Mouse (Mus musculus) hindbrain, embryonic 15.5 days (tissue): Measurements from ENCODE around the gene Ero1l. TPM values are rescaled to one million over a fixed set of nuclear protein-coding genes. Genes with fewer than 3 reads are reported as not detected.

ENCODE experiments used
- ATAC-seq: fragments of 200-750 bp; cut with Nextera tagmentation; 2 replicates; pipeline ENCODE4 v1.8.0; 2017; ENCODE audit warnings: low read depth, moderate number of reproducible peaks, moderate TSS enrichment; ENCODE audit not compliant: low FRiP score
- H3K27ac ChIP-seq: fragments of 300-500 bp; sonication (generic); replicated peaks from 2 replicates; pipeline ENCODE4 v1.5.1; 2015; ENCODE audit warnings: mild to moderate bottlenecking, inconsistent platforms
- H3K27me3 ChIP-seq: fragments of 300-500 bp; sonication (generic); 2 replicates; pipeline ENCODE4 v1.6.1; 2015; ENCODE audit warnings: control low read depth, inconsistent platforms
- H3K36me3 ChIP-seq: fragments of 300-500 bp; sonication (generic); 2 replicates; pipeline ENCODE4 v1.6.1; 2015; ENCODE audit warnings: control low read depth, inconsistent platforms
- H3K4me1 ChIP-seq: fragments of 300-500 bp; sonication (generic); replicated peaks from 2 replicates; pipeline ENCODE4 v1.6.1; 2015; ENCODE audit warnings: control low read depth, inconsistent platforms
- H3K4me2 ChIP-seq: fragments of 300-500 bp; sonication (generic); 2 replicates; pipeline ENCODE4 v1.6.1; 2015; ENCODE audit warnings: moderate library complexity, mild to moderate bottlenecking, inconsistent platforms
- H3K4me3 ChIP-seq: fragments of 300-500 bp; sonication (generic); 2 replicates; pipeline ENCODE4 v1.5.1; 2015; ENCODE audit warnings: mild to moderate bottlenecking, inconsistent platforms
- H3K9ac ChIP-seq: fragments of 300-500 bp; sonication (generic); 2 replicates; pipeline ENCODE4 v1.6.1; 2015; ENCODE audit warnings: inconsistent platforms
- H3K9me3 ChIP-seq: fragments of 300-500 bp; sonication (generic); 2 replicates; pipeline ENCODE4 v1.6.1; 2016; ENCODE audit warnings: control low read depth, inconsistent platforms
- WGBS: fragments of 180-500 bp; shearing (Covaris S2); methylation state at CpG from one replicate; pipeline ENCODE4 v1.1.7; 2015; 5-methylcytosine and 5-hydroxymethylcytosine counted together
- polyA plus RNA-seq: library from polyadenylated mRNA; unstranded; fragments of >200 nt; fragmentation: Nextera tagmentation; extraction: Ambion mirVana; gene quantifications from 2 replicates; pipeline ENCODE4 v1.2.1, GENCODE M21; 2015

The Ero1l gene
- polyA plus RNA-seq, 1 experiment from 2014 or later, result 21.4 TPM

DNA sequence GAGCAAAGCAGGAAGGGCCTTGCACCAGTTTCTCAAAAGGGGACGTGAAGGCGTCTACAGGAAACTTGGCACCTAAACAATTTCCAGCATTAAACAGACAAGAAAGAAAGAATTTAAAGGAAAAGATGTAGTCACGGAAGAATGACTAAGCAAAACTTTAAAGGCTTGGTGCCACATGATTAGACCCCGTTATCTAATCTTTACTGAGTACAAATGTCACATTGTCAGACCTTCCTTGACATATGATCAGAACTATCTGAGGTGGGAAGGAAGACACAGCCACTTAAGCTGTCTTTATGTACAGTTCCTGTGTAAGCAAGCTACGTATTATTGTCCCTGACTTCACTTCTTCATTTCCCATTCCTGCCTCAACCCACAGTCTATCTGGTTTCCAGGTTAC is 3.1 kb upstream of the Ero1l start:
- Histone ChIP-seq H3K4me3 (no peak overlapping the region), H3K4me1 (peaks cover 13% of the 10 kb centered on the region), H3K27ac (no peak overlapping the region), H3K36me3 (no peaks in the 10 kb centered on the region), H3K9ac (no peak overlapping the region), H3K4me2 (no peak overlapping the region), H3K9me3 (no peaks in the 10 kb centered on the region), H3K27me3 (no peaks in the 10 kb centered on the region)
- 83% methylated on average over 5 of the region's 5 CpGs for WGBS
- no peak for ATAC-seq

DNA sequence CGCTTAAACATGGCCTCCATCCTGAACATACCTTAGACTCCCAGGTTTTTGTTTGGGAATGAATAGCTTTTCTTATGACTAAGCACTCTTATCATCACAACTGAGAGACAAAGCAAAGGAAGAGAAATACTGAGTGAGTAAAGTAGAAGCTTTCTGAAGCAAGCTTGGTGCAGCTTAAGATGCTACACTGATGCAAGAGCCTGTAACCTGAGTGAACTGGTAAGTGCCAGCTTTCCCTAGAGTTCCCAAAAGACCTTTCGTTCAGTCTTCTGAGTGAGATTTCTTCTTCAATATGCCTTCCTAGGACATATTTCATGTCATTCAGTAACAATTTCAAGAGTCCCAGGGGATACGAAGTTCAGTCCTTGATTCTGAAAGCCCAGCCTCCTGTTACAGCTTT is 2.5 kb upstream of the Ero1l start:
- H3K36me3 ChIP-seq, result no peaks in the 10 kb centered on the region
- H3K9ac ChIP-seq, result no peak overlapping the region
- H3K4me2 ChIP-seq, result no peak overlapping the region
- H3K9me3 ChIP-seq, result no peaks in the 10 kb centered on the region
- H3K27me3 ChIP-seq, result no peaks in the 10 kb centered on the region
- WGBS, result 92% methylated on average over 3 of the region's 3 CpGs
- H3K4me1 ChIP-seq, result peaks cover 18% of the 10 kb centered on the region
- no peak for ATAC-seq
- no peak overlapping the region for H3K4me3 ChIP-seq
- H3K27ac ChIP-seq, result no peak overlapping the region

DNA sequence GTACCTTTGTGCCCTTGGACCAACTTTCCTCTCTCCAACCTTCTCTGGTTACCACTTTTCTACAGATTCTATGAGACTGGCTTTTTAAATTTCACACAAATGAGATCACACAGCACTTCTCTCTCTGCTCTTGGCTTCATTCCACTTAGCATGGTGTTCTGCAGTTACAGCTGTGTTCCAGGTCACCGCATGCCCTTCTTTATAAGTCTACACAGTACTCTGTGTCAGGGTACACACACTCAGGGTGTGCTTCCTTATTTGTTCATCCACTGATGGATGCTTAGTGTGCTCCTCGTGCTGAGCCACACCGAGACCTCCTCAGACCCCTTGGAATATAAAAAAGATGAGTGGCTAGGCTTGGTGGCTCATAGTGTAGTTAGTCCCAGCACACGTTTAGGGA is 1.5 kb upstream of the Ero1l start:
- H3K9me3 ChIP-seq, result no peaks in the 10 kb centered on the region
- H3K27me3 ChIP-seq, result no peaks in the 10 kb centered on the region
- no peak overlapping the region for H3K4me3 ChIP-seq
- no peak overlapping the region for H3K9ac ChIP-seq
- ATAC-seq, result no peak
- H3K4me2 ChIP-seq, result no peak overlapping the region
- 87% methylated on average over 4 of the region's 4 CpGs for WGBS
- no peak overlapping the region for H3K27ac ChIP-seq
- H3K36me3 ChIP-seq, result no peaks in the 10 kb centered on the region
- H3K4me1 ChIP-seq, result peaks cover 27% of the 10 kb centered on the region

DNA sequence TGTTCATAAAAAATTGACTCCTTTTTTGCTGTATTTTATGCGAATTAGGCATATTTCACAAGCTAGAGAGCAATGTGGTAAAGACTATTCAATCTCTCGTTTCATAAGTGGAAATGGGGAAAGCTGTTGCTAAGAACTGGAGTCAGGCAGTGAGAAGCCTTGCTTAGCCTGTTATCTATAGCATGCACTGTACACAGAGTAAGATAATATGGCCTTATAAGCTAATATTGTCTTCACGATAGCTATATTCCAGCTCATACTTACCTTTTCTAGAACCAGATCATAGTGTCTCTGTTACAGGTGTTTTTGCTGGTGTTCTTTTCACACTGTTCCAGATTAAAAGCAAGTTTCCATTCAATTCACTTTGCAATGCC is 653 bp upstream of the Ero1l start:
- Histone ChIP-seq H3K36me3 (no peaks in the 10 kb centered on the region), H3K27me3 (no peaks in the 10 kb centered on the region), H3K4me2 (peak overlapping the region; percentile 70), H3K27ac (peak overlapping the region; percentile 97), H3K9ac (no peak overlapping the region), H3K4me3 (peak overlapping the region; percentile 81; the same call in 1 of the 2 replicates), H3K4me1 (peaks cover 27% of the 10 kb centered on the region), H3K9me3 (no peaks in the 10 kb centered on the region)
- no peak for ATAC-seq
- 63% methylated on average over 3 of the region's 3 CpGs for WGBS

DNA sequence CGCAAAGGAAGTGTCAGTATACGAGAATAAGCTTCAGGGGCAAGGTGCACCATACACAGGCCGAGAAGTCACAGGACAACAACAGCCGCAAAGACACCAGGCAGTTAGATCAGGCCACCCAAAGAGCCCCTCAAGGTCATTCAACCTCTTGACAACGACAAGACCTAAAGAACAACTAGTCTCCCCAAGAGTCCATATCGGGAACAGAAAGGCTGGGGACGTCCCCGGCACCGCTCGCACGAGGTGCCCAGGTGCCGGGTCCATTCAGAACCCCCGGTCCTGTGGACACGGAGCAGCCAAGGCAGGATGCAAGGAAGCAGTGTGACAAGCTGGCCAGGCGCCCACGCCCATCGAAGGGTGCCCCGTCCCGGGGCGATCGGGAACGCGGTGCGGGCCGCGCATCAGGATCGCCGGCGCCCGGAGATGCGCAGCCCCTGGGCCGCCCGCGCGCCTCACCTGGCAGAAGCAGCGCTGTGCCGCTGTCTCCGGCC is 605 bp downstream of the Ero1l start:
- Histone ChIP-seq H3K9ac (peak overlapping the region; percentile 95), H3K4me3 (peak overlapping the region; percentile 81), H3K4me1 (peaks cover 27% of the 10 kb centered on the region), H3K27ac (peak overlapping the region; percentile 97), H3K36me3 (no peaks in the 10 kb centered on the region), H3K9me3 (no peaks in the 10 kb centered on the region), H3K27me3 (no peaks in the 10 kb centered on the region), H3K4me2 (peak overlapping the region; percentile 70)
- under 1% methylated on average over 37 of the region's 38 CpGs for WGBS
- ATAC-seq, result no peak

DNA sequence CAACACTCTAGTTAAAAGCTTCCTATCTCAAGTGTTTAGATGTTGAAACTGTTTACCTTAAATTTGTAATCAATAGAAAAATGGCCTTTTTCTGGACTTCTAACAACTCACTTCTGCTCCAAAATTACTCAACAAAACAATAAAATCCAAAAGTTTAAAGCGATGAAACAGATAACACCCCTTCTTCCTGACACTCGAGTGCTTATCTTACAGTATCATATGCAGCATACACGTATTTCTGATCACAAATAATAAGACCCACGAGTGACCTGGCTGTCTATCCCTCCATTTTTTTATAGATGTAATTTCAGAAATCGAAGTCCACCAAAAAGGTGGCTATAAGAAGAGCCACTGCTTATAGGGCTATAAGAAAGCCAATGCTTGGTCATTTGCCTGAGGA is 1.6 kb downstream of the Ero1l start:
- H3K4me3 ChIP-seq, result peak overlapping the region; percentile 81
- no peak overlapping the region for H3K27ac ChIP-seq
- H3K36me3 ChIP-seq, result no peaks in the 10 kb centered on the region
- WGBS, result 79% methylated on average over 5 of the region's 5 CpGs
- no peaks in the 10 kb centered on the region for H3K9me3 ChIP-seq
- peak overlapping the region; percentile 70 for H3K4me2 ChIP-seq
- H3K27me3 ChIP-seq, result no peaks in the 10 kb centered on the region
- H3K4me1 ChIP-seq, result peaks cover 27% of the 10 kb centered on the region
- peak overlapping the region; percentile 95 for H3K9ac ChIP-seq
- ATAC-seq, result no peak

DNA sequence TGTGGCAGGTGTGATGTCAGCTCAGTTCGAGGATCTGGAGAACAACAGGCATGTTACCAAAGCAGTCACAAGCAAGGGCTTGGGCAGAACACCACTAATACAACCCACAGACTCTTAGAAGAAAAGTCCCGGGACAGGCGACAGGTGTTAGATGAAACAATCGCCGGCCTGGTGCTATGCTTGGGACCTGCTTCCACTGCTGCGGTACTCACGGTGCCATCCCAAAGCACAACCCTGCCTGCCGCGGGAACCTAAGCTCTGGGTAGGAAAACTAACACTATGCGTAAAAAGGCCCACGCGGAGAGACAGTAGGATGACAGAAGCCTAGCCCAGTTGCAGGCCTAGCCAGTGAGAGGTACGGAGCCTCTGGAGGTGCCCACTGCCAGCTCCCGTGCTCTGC is 8.5 kb downstream of the Ero1l start:
- Histone ChIP-seq H3K27ac (no peak overlapping the region), H3K4me3 (no peak overlapping the region), H3K4me2 (no peak overlapping the region), H3K9me3 (no peaks in the 10 kb centered on the region), H3K9ac (no peak overlapping the region), H3K4me1 (no peaks in the 10 kb centered on the region), H3K27me3 (no peaks in the 10 kb centered on the region), H3K36me3 (0 out of 2 replicates have a peak, but pooled peaks cover 3% of the 10 kb centered on the region)
- 90% methylated on average over 14 of the region's 14 CpGs for WGBS
- ATAC-seq, result no peak

DNA sequence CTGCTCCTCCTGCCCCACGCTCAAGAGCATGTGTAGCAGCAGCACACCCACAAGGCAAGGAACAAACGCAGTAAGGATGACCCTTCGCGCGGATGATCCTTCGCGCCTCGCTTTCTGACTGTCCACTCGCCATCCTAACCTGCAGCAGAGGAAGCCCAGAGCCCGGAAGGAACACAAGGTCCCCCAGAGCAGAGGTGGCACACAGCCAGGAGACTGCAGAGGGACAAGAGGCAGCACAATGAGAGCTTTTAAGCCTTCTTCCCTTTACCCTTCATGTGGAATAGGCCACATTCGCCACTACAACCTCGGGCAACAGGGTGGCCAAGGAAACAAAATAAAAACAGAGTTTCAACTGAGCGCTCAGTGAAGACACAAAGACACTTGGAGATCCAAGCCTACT is 8.9 kb downstream of the Ero1l start:
- Histone ChIP-seq H3K4me2 (no peak overlapping the region), H3K27me3 (no peaks in the 10 kb centered on the region), H3K9me3 (no peaks in the 10 kb centered on the region), H3K36me3 (0 out of 2 replicates have a peak, but pooled peaks cover 7% of the 10 kb centered on the region), H3K27ac (no peak overlapping the region), H3K9ac (no peak overlapping the region), H3K4me1 (no peaks in the 10 kb centered on the region), H3K4me3 (no peak overlapping the region)
- ATAC-seq, result no peak
- 88% methylated on average over 13 of the region's 13 CpGs for WGBS

DNA sequence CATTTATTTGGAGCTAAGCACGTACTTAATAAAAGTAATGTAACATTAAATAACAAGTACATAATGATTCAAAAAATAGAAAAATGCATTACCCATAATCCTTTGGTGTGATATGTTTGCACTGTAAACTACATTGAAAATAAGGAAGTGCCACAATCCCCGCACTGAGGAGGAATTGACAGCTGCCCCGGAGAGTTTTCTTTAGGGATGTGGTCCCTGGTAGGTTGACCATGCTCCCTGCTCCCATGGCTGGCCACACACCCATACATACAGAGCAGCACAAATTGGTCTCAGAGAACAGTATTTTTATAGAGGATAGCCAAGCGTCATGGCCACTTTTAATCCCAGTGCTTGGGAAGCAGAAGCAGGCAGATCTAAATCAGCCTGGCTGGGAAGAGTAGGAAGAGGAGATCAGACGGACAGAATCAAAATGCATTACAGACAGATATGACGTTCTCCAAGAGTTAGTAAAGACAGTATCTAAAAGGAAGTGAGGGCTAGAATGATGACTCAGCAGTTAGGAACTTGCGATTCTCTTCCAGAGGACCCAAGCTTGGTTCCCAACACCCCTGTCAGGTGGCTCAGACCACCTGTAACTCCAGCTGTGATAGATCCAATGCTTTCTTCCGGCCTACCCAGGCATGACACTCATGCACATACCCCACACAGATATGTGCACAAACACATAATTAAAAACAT is 10.8 kb downstream of the Ero1l start:
- 94% methylated on average over 8 of the region's 8 CpGs for WGBS
- no peak overlapping the region for H3K4me3 ChIP-seq
- no peak overlapping the region for H3K9ac ChIP-seq
- no peak overlapping the region for H3K4me2 ChIP-seq
- no peaks in the 10 kb centered on the region for H3K27me3 ChIP-seq
- H3K36me3 ChIP-seq, result peaks cover 7% of the 10 kb centered on the region; the same call in 1 of the 2 replicates
- no peaks in the 10 kb centered on the region for H3K9me3 ChIP-seq
- no peak for ATAC-seq
- H3K27ac ChIP-seq, result no peak overlapping the region
- H3K4me1 ChIP-seq, result no peaks in the 10 kb centered on the region

DNA sequence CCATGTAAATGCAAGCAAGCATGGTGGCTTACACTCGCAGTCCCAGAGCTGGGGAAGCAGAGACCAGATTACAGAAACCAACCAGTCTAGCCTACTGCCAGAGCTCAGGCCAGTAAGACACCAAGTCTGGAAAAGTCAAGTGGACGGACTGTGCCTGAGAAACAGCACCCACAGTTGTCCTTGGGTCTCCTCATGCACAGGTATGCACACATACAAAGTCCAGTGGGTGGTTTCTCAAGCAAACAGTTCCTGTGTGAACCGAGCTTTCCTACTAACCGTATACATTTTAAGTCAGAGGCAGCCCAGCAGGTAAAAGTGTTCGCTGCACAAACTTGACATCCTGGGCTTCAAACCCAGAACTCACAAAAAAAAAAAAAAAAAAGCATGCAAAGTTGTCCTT is 12.7 kb downstream of the Ero1l start:
- no peak overlapping the region for H3K27ac ChIP-seq
- no peaks in the 10 kb centered on the region for H3K27me3 ChIP-seq
- H3K36me3 ChIP-seq, result peaks cover 21% of the 10 kb centered on the region
- no peak overlapping the region for H3K4me3 ChIP-seq
- ATAC-seq, result no peak
- no peak overlapping the region for H3K4me2 ChIP-seq
- H3K9me3 ChIP-seq, result no peaks in the 10 kb centered on the region
- WGBS, result 96% methylated on average over 5 of the region's 5 CpGs
- H3K4me1 ChIP-seq, result no peaks in the 10 kb centered on the region
- H3K9ac ChIP-seq, result no peak overlapping the region

DNA sequence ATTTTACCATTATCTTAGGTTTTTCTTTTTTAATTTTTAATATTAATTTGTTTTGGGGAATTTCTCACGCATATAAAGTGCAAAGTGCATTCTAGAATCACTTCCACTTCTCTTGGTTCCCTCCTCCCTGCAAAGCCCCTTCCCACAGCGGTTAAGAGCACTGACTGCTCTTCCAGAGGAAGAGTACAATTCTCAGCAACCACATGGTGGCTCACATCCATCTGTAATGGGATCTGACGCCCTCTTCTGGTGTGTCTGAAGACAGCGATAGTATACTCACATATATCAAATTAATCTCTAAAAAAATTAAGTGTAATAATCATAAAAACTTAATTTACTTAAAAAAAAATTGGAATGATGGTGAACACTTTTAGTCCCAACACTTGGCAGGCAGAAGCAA is 14.2 kb downstream of the Ero1l start:
- Histone ChIP-seq H3K27me3 (no peaks in the 10 kb centered on the region), H3K4me3 (no peak overlapping the region), H3K27ac (no peak overlapping the region), H3K36me3 (peaks cover 32% of the 10 kb centered on the region), H3K9ac (no peak overlapping the region), H3K9me3 (no peaks in the 10 kb centered on the region), H3K4me2 (no peak overlapping the region), H3K4me1 (no peaks in the 10 kb centered on the region)
- WGBS, result 60% methylated on average over 4 of the region's 4 CpGs
- no peak for ATAC-seq

DNA sequence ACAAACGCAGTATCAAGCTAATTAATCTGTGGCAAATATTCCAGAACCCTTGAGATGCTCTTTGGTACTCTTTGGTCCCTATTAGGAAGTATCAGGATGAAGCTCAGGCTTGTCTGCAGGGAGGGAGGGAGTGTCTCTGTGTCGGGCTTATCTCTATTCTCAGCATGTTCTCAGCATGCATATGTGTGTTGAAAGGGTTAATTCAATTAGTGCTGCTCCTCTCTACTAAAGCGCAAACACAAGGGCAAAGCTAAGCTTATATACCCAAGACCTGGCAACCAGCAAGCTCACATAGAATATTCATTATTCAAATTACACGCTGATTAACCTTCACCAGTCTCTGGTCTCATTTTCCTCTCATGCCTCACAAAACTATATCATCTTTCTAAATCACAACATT is 14.6 kb downstream of the Ero1l start:
- WGBS, result 36% methylated on average over 4 of the region's 4 CpGs
- peaks cover 37% of the 10 kb centered on the region for H3K36me3 ChIP-seq

DNA sequence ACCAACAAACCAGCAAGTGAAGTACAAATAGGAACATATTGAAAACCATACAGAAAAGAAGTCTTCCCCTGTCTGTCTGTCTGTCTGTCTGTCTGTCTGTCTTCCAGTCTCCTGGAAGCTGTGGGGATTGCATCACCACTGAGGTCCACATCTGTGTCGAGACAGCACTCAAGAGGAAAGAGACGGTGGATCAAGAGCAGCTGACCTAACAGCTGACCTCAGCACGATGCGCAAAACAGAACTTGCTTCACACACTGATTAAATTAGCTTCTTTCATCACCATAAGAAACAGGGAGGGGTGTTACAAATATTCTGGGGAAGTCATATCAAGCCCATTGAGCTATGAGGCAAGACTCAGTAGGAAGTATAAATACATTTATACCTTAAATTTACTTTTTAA is 27.0 kb downstream of the Ero1l start:
- Histone ChIP-seq H3K27ac (no peak overlapping the region), H3K9ac (no peak overlapping the region), H3K4me2 (no peak overlapping the region), H3K9me3 (no peaks in the 10 kb centered on the region), H3K27me3 (no peaks in the 10 kb centered on the region), H3K4me3 (no peak overlapping the region), H3K4me1 (no peaks in the 10 kb centered on the region), H3K36me3 (peaks cover 33% of the 10 kb centered on the region)
- no peak for ATAC-seq
- WGBS, result 80% methylated on average over 4 of the region's 4 CpGs

More for the DNA sequence above, 14.6 kb downstream of the Ero1l start:
- Histone ChIP-seq H3K4me1 (no peaks in the 10 kb centered on the region), H3K4me2 (no peak overlapping the region), H3K4me3 (no peak overlapping the region), H3K27ac (no peak overlapping the region), H3K9me3 (no peaks in the 10 kb centered on the region), H3K9ac (no peak overlapping the region), H3K27me3 (no peaks in the 10 kb centered on the region)
- no peak for ATAC-seq
